Mouse (Mus musculus): ENCODE data around the gene Magi1. TPM values are rescaled to one million over a fixed set of nuclear protein-coding genes. Genes with fewer than 3 reads are reported as not detected.

Gene Magi1
- polyA plus RNA-seq, 1 experiment from 2014 or later, result 6.8 TPM

- H3K9me3 ChIP-seq (ENCODE audit: control insufficient read depth, low read length), result no peaks in the 10 kb centered on the region
Observed at GRCm38 (mm10) chr6:94131999-94132398, 151.7 kb downstream of the Magi1 start.

GRCm38 (mm10) chr6:94130389-94130788 lies 153.3 kb downstream of the Magi1 start:
- no peaks in the 10 kb centered on the region for H3K36me3 ChIP-seq (ENCODE audit: control insufficient read depth, insufficient read depth, low read length)
- DNase-seq (ENCODE audit: low spot score), result no peak
- H3K27me3 ChIP-seq (replicated peaks; ENCODE audit: control insufficient read depth, insufficient read depth, low read length), result no peaks in the 10 kb centered on the region
- ATAC-seq (ENCODE audit: low read depth), result no peak
- H3K27ac ChIP-seq (replicated peaks; ENCODE audit: low read depth, low read length), result no peak overlapping the region
- peaks cover 7% of the 10 kb centered on the region; the same call in 1 of the 2 replicates for H3K4me1 ChIP-seq (ENCODE audit: control insufficient read depth, insufficient read depth, low read length)
- no peak overlapping the region for H3K4me2 ChIP-seq (ENCODE audit: low read depth, low read length)
- H3K9me3 ChIP-seq (ENCODE audit: control insufficient read depth, low read length), result no peaks in the 10 kb centered on the region
- H3K9ac ChIP-seq (ENCODE audit: low read depth, low read length), result no peak overlapping the region
- H3K4me3 ChIP-seq (ENCODE audit: low read depth, low read length), result no peak overlapping the region
- WGBS, result 75% methylated on average over 5 of the region's 5 CpGs

More at GRCm38 (mm10) chr6:94131999-94132398, 151.7 kb downstream of the Magi1 start:
- Histone ChIP-seq H3K27ac (replicated peaks; ENCODE audit: low read depth, low read length) (no peak overlapping the region), H3K36me3 (ENCODE audit: control insufficient read depth, insufficient read depth, low read length) (no peaks in the 10 kb centered on the region), H3K27me3 (replicated peaks; ENCODE audit: control insufficient read depth, insufficient read depth, low read length) (no peaks in the 10 kb centered on the region), H3K9ac (ENCODE audit: low read depth, low read length) (no peak overlapping the region), H3K4me1 (ENCODE audit: control insufficient read depth, insufficient read depth, low read length) (peaks cover 7% of the 10 kb centered on the region), H3K4me3 (ENCODE audit: low read depth, low read length) (no peak overlapping the region), H3K4me2 (ENCODE audit: low read depth, low read length) (no peak overlapping the region)
- 57% methylated on average over 4 of the region's 4 CpGs for WGBS
- ATAC-seq (ENCODE audit: low read depth) (no peak), DNase-seq (ENCODE audit: low spot score) (no peak)

- peaks cover 20% of the 10 kb centered on the region for H3K4me1 ChIP-seq (ENCODE audit: control insufficient read depth, insufficient read depth, low read length)
- no peak overlapping the region for H3K9ac ChIP-seq (ENCODE audit: low read depth, low read length)
- H3K27ac ChIP-seq (replicated peaks; ENCODE audit: low read depth, low read length), result no peak overlapping the region
- H3K36me3 ChIP-seq (ENCODE audit: control insufficient read depth, insufficient read depth, low read length), result no peaks in the 10 kb centered on the region
- H3K4me2 ChIP-seq (ENCODE audit: low read depth, low read length), result no peak overlapping the region
- ATAC-seq (ENCODE audit: low read depth) (no peak), DNase-seq (ENCODE audit: low spot score) (no peak)
- no peak overlapping the region for H3K4me3 ChIP-seq (ENCODE audit: low read depth, low read length)
- WGBS, result 85% methylated on average over 4 of the region's 4 CpGs
- H3K27me3 ChIP-seq (replicated peaks; ENCODE audit: control insufficient read depth, insufficient read depth, low read length), result no peaks in the 10 kb centered on the region
- H3K9me3 ChIP-seq (ENCODE audit: control insufficient read depth, low read length), result no peaks in the 10 kb centered on the region
Observed at GRCm38 (mm10) chr6:94126763-94127162, 157.0 kb downstream of the Magi1 start.

- Histone ChIP-seq H3K27ac (replicated peaks; ENCODE audit: low read depth, low read length) (no peak overlapping the region), H3K4me2 (ENCODE audit: low read depth, low read length) (no peak overlapping the region), H3K4me3 (ENCODE audit: low read depth, low read length) (no peak overlapping the region), H3K4me1 (ENCODE audit: control insufficient read depth, insufficient read depth, low read length) (peaks cover 33% of the 10 kb centered on the region), H3K9ac (ENCODE audit: low read depth, low read length) (no peak overlapping the region), H3K27me3 (replicated peaks; ENCODE audit: control insufficient read depth, insufficient read depth, low read length) (no peaks in the 10 kb centered on the region), H3K9me3 (ENCODE audit: control insufficient read depth, low read length) (no peaks in the 10 kb centered on the region), H3K36me3 (ENCODE audit: control insufficient read depth, insufficient read depth, low read length) (no peaks in the 10 kb centered on the region)
- no peak for DNase-seq (ENCODE audit: low spot score)
- WGBS, result 58% methylated on average over 6 of the region's 6 CpGs
- no peak for ATAC-seq (ENCODE audit: low read depth)
Observed at GRCm38 (mm10) chr6:94125144-94125543, 158.6 kb downstream of the Magi1 start.

GRCm38 (mm10) chr6:94124279-94124678 lies 159.4 kb downstream of the Magi1 start:
- Histone ChIP-seq H3K27me3 (replicated peaks; ENCODE audit: control insufficient read depth, insufficient read depth, low read length) (no peaks in the 10 kb centered on the region), H3K36me3 (ENCODE audit: control insufficient read depth, insufficient read depth, low read length) (no peaks in the 10 kb centered on the region), H3K9me3 (ENCODE audit: control insufficient read depth, low read length) (no peaks in the 10 kb centered on the region), H3K9ac (ENCODE audit: low read depth, low read length) (no peak overlapping the region), H3K4me1 (ENCODE audit: control insufficient read depth, insufficient read depth, low read length) (peaks cover 33% of the 10 kb centered on the region), H3K4me3 (ENCODE audit: low read depth, low read length) (no peak overlapping the region), H3K4me2 (ENCODE audit: low read depth, low read length) (no peak overlapping the region), H3K27ac (replicated peaks; ENCODE audit: low read depth, low read length) (no peak overlapping the region)
- DNase-seq (ENCODE audit: low spot score), result peak; percentile 36
- 48% methylated on average over 2 of the region's 2 CpGs for WGBS
- no peak for ATAC-seq (ENCODE audit: low read depth)

GRCm38 (mm10) chr6:94122566-94123150 lies 161.1 kb downstream of the Magi1 start:
- H3K36me3 ChIP-seq (ENCODE audit: control insufficient read depth, insufficient read depth, low read length), result no peaks in the 10 kb centered on the region
- no peaks in the 10 kb centered on the region for H3K27me3 ChIP-seq (replicated peaks; ENCODE audit: control insufficient read depth, insufficient read depth, low read length)
- no peak overlapping the region for H3K27ac ChIP-seq (replicated peaks; ENCODE audit: low read depth, low read length)
- no peaks in the 10 kb centered on the region for H3K9me3 ChIP-seq (ENCODE audit: control insufficient read depth, low read length)
- 36% methylated on average over 8 of the region's 8 CpGs for WGBS
- no peak overlapping the region for H3K4me2 ChIP-seq (ENCODE audit: low read depth, low read length)
- ATAC-seq (ENCODE audit: low read depth) (no peak), DNase-seq (ENCODE audit: low spot score) (peak; percentile 38)
- H3K4me3 ChIP-seq (ENCODE audit: low read depth, low read length), result no peak overlapping the region
- no peak overlapping the region for H3K9ac ChIP-seq (ENCODE audit: low read depth, low read length)
- H3K4me1 ChIP-seq (ENCODE audit: control insufficient read depth, insufficient read depth, low read length), result peaks cover 26% of the 10 kb centered on the region

GRCm38 (mm10) chr6:94121488-94121887 lies 162.2 kb downstream of the Magi1 start:
- DNase-seq (ENCODE audit: low spot score), result peak; percentile 80
- no peak overlapping the region for H3K27ac ChIP-seq (replicated peaks; ENCODE audit: low read depth, low read length)
- no peaks in the 10 kb centered on the region for H3K27me3 ChIP-seq (replicated peaks; ENCODE audit: control insufficient read depth, insufficient read depth, low read length)
- H3K4me3 ChIP-seq (ENCODE audit: low read depth, low read length), result no peak overlapping the region
- 36% methylated on average over 5 of the region's 5 CpGs for whole genome bisulfite sequencing
- no peaks in the 10 kb centered on the region for H3K36me3 ChIP-seq (ENCODE audit: control insufficient read depth, insufficient read depth, low read length)
- peaks cover 26% of the 10 kb centered on the region for H3K4me1 ChIP-seq (ENCODE audit: control insufficient read depth, insufficient read depth, low read length)
- no peaks in the 10 kb centered on the region for H3K9me3 ChIP-seq (ENCODE audit: control insufficient read depth, low read length)
- ATAC-seq (ENCODE audit: low read depth), result no peak
- no peak overlapping the region for H3K9ac ChIP-seq (ENCODE audit: low read depth, low read length)
- H3K4me2 ChIP-seq (ENCODE audit: low read depth, low read length), result no peak overlapping the region

- Histone ChIP-seq H3K9me3 (ENCODE audit: control insufficient read depth, low read length) (no peaks in the 10 kb centered on the region), H3K9ac (ENCODE audit: low read depth, low read length) (no peak overlapping the region), H3K27ac (replicated peaks; ENCODE audit: low read depth, low read length) (no peak overlapping the region), H3K27me3 (replicated peaks; ENCODE audit: control insufficient read depth, insufficient read depth, low read length) (no peaks in the 10 kb centered on the region), H3K36me3 (ENCODE audit: control insufficient read depth, insufficient read depth, low read length) (no peaks in the 10 kb centered on the region), H3K4me2 (ENCODE audit: low read depth, low read length) (no peak overlapping the region), H3K4me1 (ENCODE audit: control insufficient read depth, insufficient read depth, low read length) (peaks cover 14% of the 10 kb centered on the region), H3K4me3 (ENCODE audit: low read depth, low read length) (no peak overlapping the region)
- ATAC-seq (ENCODE audit: low read depth), result no peak
- 81% methylated on average over 6 of the region's 6 CpGs for WGBS
- no peak for DNase-seq (ENCODE audit: low spot score)
Observed at GRCm38 (mm10) chr6:94116434-94117432, 167.0 kb downstream of the Magi1 start.
